Mouse (Mus musculus) spleen, adult 2 months (tissue): ENCODE results near the gene Ptgis. TPM values are rescaled to one million over a fixed set of nuclear protein-coding genes. Genes with fewer than 3 reads are reported as not detected.

ENCODE experiments used
- DNase-seq, 2 experiments: peaks; one replicate each; pipeline versions ENCODE4 v3.0.0 to v3.0.0-alpha.2; 2012 to 2021; ENCODE audit warnings: low spot score in 2 of 2, low read depth in 1 of 2
- H3K27ac ChIP-seq: fragments of 200-500 bp; 2 replicates; pipeline ENCODE4 v1.5.1; 2012; ENCODE audit warnings: low read length, inconsistent platforms; ENCODE audit not compliant: insufficient read depth
- H3K27me3 ChIP-seq: fragments of 200-500 bp; 2 replicates; pipeline ENCODE4 v1.6.1; 2012; ENCODE audit warnings: mild to moderate bottlenecking, moderate library complexity, low read length, inconsistent platforms; ENCODE audit not compliant: control insufficient read depth, insufficient read depth
- H3K36me3 ChIP-seq: fragments of 200-500 bp; 2 replicates; pipeline ENCODE4 v1.6.1; 2012; ENCODE audit warnings: mild to moderate bottlenecking, low read length, inconsistent platforms; ENCODE audit not compliant: control insufficient read depth, insufficient read depth
- H3K4me1 ChIP-seq: fragments of 200-500 bp; 2 replicates; pipeline ENCODE4 v1.6.1; 2011; ENCODE audit warnings: inconsistent platforms; ENCODE audit not compliant: control insufficient read depth, insufficient read depth, insufficient read length
- H3K4me3 ChIP-seq: fragments of 200-500 bp; 2 replicates; pipeline ENCODE4 v1.5.1; 2011; ENCODE audit warnings: mild to moderate bottlenecking, inconsistent platforms; ENCODE audit not compliant: insufficient read depth, insufficient read length; ENCODE audit errors: extremely low read depth
- CTCF ChIP-seq: fragments of 200-500 bp; IDR thresholded peaks from 2 replicates; pipeline ENCODE4 v1.5.1; 2011; ENCODE audit warnings: mild to moderate bottlenecking, inconsistent platforms; ENCODE audit not compliant: insufficient read depth, insufficient read length, insufficient replicate concordance; ENCODE audit errors: extremely low read depth
- POLR2A ChIP-seq: fragments of 200-500 bp; IDR thresholded peaks from 2 replicates; pipeline ENCODE4 v1.6.1; 2011; ENCODE audit warnings: low read depth, low read length, inconsistent platforms
- WGBS: fragments of 180-500 bp; shearing (Covaris S2); methylation state at CpG from one replicate; pipeline ENCODE4 v1.1.7; 2018; 5-methylcytosine and 5-hydroxymethylcytosine counted together
- polyA plus RNA-seq: library from polyadenylated mRNA; depleted of rRNA; stranded (reverse); fragments of >200 nt; gene quantifications from 2 replicates; pipeline ENCODE4 v1.2.3, GENCODE M21; 2012

The Ptgis gene
- polyA plus RNA-seq, 1 experiment: 6.4 TPM

- Histone ChIP-seq H3K4me3 (no peak overlapping the region), H3K4me1 (peaks cover 2% of the 10 kb centered on the region; the same call in 1 of the 2 replicates), H3K27ac (no peak overlapping the region), H3K27me3 (no peaks in the 10 kb centered on the region), H3K36me3 (no peaks in the 10 kb centered on the region)
- WGBS: 97% methylated on average over 1 of the region's 1 CpGs
- TF ChIP-seq CTCF: no peak
- TF ChIP-seq POLR2A: no peak
- no peak for DNase-seq
These were observed 28.3 kb upstream of the Ptgis start for GRCm38 (mm10) chr2:167268721-167269120.

GRCm38 (mm10) chr2:167268411-167268690 is 27.9 kb upstream of the Ptgis start:
- Histone ChIP-seq H3K4me3 (no peak overlapping the region), H3K27me3 (no peaks in the 10 kb centered on the region), H3K36me3 (no peaks in the 10 kb centered on the region), H3K4me1 (peaks cover 2% of the 10 kb centered on the region; the same call in 1 of the 2 replicates), H3K27ac (no peak overlapping the region)
- DNase-seq: no peak
- TF ChIP-seq CTCF (no peak), POLR2A (no peak)
- 82% methylated on average over 8 of the region's 8 CpGs for WGBS

- H3K4me1 ChIP-seq: peaks cover 2% of the 10 kb centered on the region; the same call in 1 of the 2 replicates
- TF ChIP-seq POLR2A: no peak
- TF ChIP-seq CTCF: no peak
- DNase-seq: no peak
- H3K27ac ChIP-seq: no peak overlapping the region
- 81% methylated on average over 14 of the region's 14 CpGs for WGBS
- no peak overlapping the region for H3K4me3 ChIP-seq
- H3K27me3 ChIP-seq: no peaks in the 10 kb centered on the region
- no peaks in the 10 kb centered on the region for H3K36me3 ChIP-seq
These were observed 27.4 kb upstream of the Ptgis start for GRCm38 (mm10) chr2:167267531-167268410.

- WGBS: 87% methylated on average over 10 of the region's 10 CpGs
- no peaks in the 10 kb centered on the region for H3K27me3 ChIP-seq
- H3K27ac ChIP-seq: no peak overlapping the region
- H3K4me1 ChIP-seq: peaks cover 2% of the 10 kb centered on the region; the same call in 1 of the 2 replicates
- no peak for TF ChIP-seq POLR2A
- no peak for TF ChIP-seq CTCF
- H3K36me3 ChIP-seq: no peaks in the 10 kb centered on the region
- no peak for DNase-seq
- no peak overlapping the region for H3K4me3 ChIP-seq
These were observed 25.8 kb upstream of the Ptgis start for GRCm38 (mm10) chr2:167266231-167266630.

- H3K27ac ChIP-seq: no peak overlapping the region
- H3K4me1 ChIP-seq: no peaks in the 10 kb centered on the region
- no peak for TF ChIP-seq CTCF
- no peak for TF ChIP-seq POLR2A
- H3K27me3 ChIP-seq: no peaks in the 10 kb centered on the region
- H3K4me3 ChIP-seq: no peak overlapping the region
- H3K36me3 ChIP-seq: no peaks in the 10 kb centered on the region
- WGBS: 33% methylated on average over 4 of the region's 5 CpGs
- no peak for DNase-seq
These were observed 25.4 kb upstream of the Ptgis start for GRCm38 (mm10) chr2:167265806-167266205.

GRCm38 (mm10) chr2:167265021-167265420 is 24.6 kb upstream of the Ptgis start:
- WGBS: 80% methylated on average over 2 of the region's 2 CpGs
- TF ChIP-seq CTCF (no peak), POLR2A (no peak)
- no peaks in the 10 kb centered on the region for H3K36me3 ChIP-seq
- no peak overlapping the region for H3K27ac ChIP-seq
- H3K4me1 ChIP-seq: no peaks in the 10 kb centered on the region
- H3K27me3 ChIP-seq: no peaks in the 10 kb centered on the region
- DNase-seq: no peak
- H3K4me3 ChIP-seq: no peak overlapping the region

GRCm38 (mm10) chr2:167263931-167264330 is 23.5 kb upstream of the Ptgis start:
- Histone ChIP-seq H3K4me3 (no peak overlapping the region), H3K36me3 (no peaks in the 10 kb centered on the region), H3K27ac (no peak overlapping the region), H3K27me3 (no peaks in the 10 kb centered on the region), H3K4me1 (no peaks in the 10 kb centered on the region)
- TF ChIP-seq CTCF (no peak), POLR2A (no peak)
- 94% methylated on average over 11 of the region's 11 CpGs for whole genome bisulfite sequencing
- no peak for DNase-seq
